Mouse (Mus musculus): ENCODE results near the gene Rps6kb2.
A peak's percentile ranks its signal among the peaks of the same experiment; 100 is the strongest.
"Not testable (repeated sequence)": the region's sequence is repeated elsewhere in the genome, so short reads cannot be mapped to it uniquely, and the experiment has no call there.

Rps6kb2 gene

DNA sequence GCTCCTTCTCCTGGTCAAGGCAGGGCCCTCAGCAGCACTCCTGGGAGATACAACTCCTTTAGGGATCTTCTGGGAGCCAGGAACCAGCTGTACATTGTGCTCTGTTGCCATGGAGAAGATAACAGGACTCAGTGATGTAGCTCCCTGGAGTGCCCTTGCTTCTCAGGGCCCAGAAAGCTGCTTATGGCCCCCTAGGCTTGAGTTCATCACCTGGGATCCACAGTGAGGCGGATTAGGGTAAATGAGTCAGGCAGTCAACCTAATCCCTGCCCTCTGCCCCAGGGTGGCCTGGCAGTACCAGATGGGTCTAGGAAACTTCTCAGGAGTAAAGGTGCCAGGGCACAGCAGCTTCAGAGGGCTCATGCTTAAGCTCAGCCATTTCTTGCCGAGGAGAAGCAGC is 23.7 kb downstream of the Rps6kb2 start, which contains the start of gene Gpr152:
Gene Gpr152, plus strand, starts transcription at position 342 of the 400 bp plus-strand sequence.
- DNase-seq (ENCODE audit: low read depth): no peak

DNA sequence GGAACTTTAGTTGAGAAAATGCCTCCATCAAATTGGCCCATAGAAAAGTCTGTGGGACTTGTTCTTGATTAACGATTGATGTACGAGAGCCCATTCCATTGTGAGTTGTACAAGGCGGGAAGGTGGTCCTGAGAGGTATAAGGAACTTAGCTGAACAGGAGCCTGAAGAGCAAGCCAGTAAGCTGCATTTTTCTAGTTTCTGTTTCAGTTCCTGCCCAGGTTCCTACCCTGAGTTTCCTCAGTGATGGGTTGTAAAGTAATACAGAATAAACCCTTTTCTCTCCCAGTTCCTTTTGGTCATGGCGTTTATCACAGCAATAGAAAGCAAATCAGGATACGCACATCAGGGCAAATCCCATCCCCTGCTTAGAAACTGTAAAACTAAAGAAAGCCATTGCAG is 25.2 kb downstream of the Rps6kb2 start:
- no peak for DNase-seq (ENCODE audit: low read depth)

DNA sequence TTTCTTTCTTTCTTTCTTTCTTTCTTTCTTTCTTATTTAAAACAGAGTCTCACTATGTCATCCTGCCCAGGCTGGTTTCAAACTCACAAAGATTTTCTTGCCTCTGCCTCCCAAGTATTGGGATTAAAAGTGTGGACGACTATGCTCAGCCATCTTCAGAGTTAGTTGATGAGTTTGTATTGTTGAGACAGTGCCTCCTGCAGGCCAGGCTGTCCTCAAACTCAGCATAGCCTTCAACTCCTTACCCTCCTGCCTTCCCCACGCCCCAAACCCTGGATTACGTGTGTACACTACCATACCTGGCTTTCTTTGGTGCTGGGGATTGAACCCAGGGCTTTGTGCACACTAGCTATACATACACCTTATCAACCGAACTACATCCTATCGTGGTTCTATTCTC is 26.7 kb downstream of the Rps6kb2 start:
- DNase-seq (ENCODE audit: low read depth): no peak

DNA sequence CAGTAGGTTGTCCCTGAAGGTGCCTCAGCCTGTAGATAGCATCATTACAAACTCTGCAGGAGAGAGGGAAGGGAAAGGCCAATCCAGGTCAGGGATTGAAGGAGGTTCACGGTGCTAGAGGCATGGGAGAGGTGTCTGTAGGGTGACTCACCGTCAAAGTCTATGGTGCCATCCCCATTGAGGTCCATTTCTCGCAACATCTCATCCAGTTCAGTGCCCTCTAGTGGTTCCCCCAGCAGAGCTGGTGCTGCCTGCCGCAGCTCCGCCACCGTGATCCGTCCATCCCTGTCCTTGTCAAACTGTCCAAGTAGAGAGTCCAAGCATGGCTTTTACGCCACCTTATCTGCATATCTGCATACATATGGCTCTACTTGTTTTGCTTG is 27.2 kb downstream of the Rps6kb2 start:
- not testable (repeated sequence) for DNase-seq (ENCODE audit: low read depth)

DNA sequence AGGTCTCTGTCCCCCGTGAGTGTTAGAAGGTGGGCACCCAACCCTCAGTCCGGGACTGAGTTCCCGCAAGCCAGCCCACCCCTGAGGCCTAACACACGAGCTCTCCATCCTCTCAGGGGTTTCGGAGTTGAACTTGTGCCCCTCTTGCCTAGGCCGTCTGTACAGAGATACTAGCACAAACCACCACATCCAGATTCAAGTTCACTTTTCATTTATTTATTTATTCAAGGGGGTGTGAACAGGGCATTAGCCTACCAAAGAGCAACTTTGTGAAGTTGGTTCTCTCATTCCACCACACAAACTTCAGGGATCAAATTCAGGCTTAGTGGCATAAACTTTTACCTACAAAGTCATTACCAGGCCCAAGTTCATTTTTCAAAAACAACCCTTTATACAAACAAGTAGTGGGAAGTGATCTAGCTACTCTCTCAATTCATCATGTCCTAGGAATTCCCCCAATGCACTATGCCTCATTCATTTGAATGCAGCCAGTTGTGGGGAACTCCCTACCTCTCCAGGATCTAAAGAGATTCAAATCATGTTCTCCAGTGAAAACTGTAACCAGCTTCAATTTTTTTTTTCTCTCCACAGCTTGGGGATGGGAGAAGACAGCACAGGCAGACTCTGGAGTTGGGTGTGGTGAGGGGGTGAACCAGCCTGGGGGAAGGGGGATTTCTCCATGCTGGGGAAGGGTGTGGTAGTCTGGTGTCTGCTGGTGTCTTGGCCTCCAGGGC is 27.8 kb downstream of the Rps6kb2 start:
- not testable (repeated sequence) for DNase-seq (ENCODE audit: low read depth)

DNA sequence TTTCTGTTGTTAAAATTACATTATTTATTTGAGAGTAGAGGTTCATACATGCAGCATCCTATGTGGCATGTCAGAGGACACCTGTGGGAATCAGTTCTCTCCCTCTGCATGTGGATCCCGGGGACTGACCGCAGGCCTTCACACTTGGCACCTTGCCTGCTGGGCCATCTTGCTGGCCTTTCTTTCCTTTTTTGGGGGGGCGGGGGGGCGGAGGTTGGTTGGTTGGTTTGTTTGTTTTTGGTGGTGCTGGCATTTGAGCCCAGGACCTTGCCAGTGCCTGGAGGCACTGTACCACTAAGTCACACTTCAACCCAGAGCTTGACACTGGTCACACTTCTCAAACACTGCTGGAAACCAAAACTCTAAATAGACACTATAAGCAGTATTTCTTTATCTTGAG is 28.8 kb downstream of the Rps6kb2 start:
- no peak for DNase-seq (ENCODE audit: low read depth)

DNA sequence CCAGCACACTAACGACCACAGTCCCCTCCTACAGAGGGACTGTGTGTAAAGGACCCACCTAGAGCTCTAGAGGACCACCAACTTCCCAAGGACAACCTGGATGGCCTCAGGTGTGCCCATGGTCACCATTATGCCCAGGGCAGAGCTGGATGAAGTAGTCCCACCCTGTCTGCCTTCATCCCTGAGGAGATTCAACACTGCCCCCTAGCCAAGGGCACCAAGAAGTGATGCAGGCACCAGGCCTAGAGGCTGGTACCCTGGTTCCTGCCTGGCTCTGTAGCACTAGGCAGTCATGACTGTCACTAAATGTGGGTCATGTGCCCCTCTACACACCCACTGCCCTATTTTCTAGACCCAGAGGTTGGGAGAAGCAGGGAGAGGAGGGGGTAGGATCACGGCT is 31.4 kb downstream of the Rps6kb2 start:
- no peak for DNase-seq (ENCODE audit: low read depth)

DNA sequence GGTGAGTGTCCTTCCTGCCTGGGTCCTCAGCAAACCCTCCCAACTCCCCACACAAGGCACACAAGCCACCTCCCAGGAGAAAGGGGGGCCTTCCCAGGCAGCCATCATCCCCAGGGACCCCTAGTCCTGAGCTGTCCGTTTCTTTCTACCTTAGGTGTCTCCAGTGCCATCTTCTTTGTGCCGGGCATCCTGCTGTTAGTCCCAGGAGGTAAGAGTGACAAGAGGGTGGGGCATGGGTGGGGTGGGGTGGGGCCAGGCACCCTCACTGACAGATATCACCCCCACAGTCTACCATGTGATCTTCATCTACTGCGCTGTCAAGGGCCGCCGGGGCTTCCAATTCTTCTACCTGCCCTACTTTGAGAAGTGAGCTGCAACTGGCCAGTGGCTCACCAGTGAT is 32.1 kb downstream of the Rps6kb2 start:
- DNase-seq (ENCODE audit: low read depth): no peak

DNA sequence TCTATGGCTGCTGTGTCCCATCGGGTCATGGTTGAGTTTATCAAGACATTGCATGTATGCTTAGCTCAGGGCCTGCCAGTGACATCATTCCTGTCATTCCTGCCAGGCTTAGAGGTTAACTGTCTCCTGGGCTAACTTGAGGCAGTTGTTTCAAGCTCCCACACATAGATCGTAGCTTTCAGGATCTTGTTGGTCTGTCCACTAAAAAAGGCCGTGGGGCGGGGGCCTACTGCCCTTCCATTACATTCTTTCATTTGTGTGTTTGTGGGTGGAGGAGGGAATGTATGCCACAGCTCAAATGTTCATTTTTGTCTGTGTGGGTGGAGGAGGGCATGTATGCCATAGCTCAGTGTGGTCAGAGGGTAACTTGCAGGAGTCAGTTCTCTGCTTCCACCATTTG is 33.0 kb downstream of the Rps6kb2 start:
- DNase-seq (ENCODE audit: low read depth): no peak

DNA sequence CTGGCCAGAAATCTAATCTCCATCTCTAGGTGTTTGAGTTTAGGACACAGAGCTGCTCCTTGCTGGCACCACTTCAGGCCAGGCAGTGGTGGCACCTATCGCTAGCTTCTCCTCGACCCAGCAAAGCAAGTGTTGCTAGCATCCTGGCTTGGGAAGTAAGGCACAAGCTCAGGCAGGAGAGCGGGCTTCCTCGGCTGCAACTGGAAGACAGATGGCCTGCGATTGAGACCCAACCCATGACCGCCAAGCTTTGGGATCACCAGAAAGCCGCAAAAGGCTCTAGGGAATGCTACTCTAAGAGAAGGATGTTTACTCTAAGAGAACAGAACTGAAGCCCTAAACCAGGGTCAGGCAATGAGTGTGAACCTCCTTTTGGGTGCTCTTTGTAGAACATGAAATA is 33.7 kb downstream of the Rps6kb2 start:
- DNase-seq (ENCODE audit: low read depth): no peak

DNA sequence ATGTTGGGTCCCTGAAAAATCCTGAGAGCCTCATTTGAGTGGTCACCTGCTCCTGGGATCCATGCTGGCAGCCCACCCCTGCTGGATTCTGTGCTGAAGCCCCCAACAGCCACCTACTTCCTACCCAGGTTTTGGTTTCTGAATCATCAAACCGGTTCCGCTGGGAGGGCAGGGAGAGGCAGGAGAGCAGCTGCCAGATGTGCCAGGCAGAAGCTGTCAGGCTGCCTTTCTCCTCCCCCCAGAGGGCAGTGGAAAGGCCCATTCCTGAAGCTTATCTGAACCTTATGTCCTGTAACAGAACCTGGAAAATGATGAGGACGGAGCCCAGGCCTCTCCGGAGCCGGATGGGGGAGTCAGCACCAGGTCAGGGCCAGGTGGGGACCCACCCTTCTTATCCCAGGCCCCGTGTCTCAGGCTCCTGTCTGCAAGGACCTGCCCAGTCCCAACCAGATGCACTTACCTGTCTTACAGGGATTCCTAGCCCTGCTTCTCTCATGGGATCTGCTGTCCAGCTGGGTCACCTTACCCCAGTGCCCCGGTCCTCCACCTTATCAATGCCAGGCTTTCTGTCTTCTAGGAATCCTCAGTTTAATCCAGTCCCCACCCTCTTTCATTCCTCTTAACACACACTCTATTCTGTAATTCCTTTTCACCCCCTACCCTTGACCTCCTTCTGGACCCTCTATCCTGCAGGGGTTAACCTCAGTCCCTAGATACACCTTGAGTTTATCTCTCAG is 36.2 kb downstream of the Rps6kb2 start:
- no peak for DNase-seq (ENCODE audit: low read depth)

DNA sequence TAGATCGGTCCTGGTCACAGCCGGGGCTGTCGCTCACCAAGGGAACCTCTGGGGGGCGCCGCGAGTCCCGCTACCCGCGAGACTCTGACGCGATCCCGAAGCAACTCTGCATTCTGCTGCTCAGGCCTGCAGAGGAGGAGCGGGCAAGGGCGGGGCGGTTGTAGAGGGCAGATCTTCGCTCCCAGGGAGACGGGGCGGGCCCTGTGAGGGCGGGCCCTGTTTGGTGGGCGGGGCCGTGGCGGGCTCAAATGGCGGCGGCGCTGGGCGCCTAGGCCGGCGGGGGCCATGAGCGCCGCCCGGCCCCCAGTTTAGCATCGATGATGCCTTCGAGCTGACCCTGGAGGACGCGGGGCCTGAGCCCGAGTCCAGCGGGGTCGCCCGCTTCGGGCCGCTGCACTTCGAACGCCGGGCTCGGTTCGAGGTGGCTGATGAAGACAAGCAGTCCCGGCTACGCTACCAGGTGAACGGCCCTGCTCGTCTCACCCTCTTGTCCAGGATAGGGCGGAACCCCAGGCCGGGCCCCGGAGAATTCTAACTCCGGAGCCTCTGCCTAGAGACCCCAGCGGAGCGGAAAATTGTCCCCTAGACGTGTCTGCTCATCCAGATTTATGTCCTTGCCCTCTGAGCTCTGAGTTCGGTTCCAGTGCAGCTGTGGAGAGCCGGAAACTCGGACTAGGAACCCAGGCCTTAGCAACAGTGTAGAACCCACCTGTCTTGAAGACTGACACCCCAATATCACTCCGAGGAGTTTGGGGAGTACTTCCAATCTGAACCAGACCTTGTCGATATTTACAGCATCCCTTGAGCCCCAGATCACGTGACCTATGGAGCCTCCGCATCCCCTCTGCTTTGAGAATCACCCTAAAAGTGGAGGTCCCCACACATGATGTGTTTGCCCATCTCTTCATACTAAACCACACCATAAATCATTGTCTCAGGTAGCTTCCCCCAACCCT is 37.1 kb downstream of the Rps6kb2 start, which contains the start of gene Aip:
Gene Aip, minus strand, starts transcription at position 118 of the 956 bp plus-strand sequence.
- peak; percentile 93 for DNase-seq (ENCODE audit: low read depth)

DNA sequence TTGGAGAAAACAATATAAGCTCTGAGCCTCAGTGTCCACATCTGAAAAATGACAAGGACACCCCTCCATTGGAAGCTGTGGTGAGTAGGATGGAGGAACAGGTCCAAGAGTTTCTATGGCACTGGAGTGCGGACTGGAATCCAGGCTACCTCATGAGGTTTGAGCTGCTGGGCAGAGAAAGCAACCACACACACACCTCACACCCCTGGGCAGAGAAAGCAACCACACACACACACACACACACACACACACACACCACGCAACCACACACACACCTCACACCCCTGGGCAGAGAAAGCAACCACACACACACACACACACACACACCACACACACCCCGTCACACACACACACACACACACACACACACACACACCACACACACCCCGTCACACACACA is 37.9 kb downstream of the Rps6kb2 start:
- DNase-seq (ENCODE audit: low read depth): not testable (repeated sequence)

DNA sequence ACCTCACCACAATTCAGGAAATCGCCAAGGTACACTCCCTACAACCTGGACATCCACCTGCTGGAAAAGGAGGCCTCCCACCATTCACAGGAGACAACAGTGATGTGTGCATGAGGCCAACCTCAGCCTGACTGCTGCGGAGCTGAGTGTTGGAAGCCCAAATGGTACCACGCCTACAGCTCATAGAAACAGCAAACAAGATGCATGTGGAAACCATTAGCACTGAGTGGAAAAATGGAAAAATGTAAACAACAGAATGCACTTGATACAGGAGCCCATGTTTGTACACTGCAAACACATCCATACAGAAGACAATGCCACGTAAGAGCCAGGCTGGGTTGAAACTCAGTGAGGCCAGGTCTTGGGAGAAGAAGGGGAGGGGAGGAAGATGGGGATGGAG is 38.7 kb downstream of the Rps6kb2 start:
- DNase-seq (ENCODE audit: low read depth): no peak

DNA sequence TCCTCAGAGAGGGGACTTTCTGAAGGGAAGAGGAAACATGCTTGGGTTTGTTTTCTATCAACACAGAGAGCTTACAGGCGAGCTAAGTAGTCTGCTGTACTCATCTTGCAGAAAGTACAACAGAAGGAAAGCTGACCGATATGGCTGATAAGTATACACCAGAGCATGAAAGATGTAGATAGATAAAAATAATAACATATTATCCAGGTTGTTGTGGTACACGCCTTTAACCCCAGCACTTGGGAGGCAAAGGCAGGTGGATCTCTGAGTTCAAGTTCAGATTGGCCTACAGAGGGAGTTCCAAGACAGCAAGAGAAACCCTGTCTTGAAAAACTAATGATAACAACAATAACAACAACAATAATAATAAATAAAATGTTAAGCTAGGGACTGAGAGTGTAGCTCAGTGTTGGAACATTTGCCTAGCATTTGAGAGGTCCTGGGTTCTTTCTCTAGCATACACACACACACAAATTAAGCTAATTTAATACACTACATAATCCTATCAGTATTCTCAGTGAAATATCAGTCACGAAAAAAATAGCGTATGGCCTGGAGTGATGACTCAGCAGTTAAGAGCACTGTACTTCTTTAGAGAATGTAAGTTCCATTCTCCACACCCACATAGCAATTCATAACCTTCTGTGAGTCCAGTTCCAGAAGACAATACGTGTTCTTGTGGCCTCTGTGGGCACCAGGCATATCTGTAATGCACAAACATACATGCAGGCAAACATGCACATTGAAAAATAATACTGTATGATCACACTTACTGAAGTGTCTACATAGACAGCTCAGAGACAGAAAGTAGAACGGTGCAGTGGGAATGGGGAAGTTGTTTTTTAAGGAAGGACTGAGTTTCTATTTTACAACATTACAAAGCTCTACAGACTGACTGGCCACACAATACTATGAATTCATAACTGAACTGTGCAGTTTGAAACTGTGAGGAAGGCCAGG is 40.5 kb downstream of the Rps6kb2 start:
- DNase-seq (ENCODE audit: low read depth): no peak

DNA sequence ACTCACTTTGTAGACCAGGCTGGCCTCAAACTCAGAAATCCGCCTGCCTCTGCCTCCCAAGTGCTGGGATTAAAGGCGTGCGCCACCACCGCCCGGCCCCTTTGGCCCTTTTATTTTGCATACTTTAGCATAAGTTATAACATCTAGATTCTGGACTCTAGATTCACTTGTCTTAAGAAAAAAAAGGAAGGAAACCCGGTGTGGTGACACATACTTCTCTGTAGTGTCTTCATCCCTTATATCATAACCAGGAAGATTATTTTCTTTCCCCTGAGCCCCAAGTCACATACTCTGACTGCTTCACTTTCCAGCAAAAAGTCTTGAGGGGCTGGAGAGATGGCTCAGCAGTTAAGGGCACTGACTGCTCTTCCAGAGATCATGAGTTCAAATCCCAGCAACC is 41.3 kb downstream of the Rps6kb2 start:
- DNase-seq (ENCODE audit: low read depth): not testable (repeated sequence)

DNA sequence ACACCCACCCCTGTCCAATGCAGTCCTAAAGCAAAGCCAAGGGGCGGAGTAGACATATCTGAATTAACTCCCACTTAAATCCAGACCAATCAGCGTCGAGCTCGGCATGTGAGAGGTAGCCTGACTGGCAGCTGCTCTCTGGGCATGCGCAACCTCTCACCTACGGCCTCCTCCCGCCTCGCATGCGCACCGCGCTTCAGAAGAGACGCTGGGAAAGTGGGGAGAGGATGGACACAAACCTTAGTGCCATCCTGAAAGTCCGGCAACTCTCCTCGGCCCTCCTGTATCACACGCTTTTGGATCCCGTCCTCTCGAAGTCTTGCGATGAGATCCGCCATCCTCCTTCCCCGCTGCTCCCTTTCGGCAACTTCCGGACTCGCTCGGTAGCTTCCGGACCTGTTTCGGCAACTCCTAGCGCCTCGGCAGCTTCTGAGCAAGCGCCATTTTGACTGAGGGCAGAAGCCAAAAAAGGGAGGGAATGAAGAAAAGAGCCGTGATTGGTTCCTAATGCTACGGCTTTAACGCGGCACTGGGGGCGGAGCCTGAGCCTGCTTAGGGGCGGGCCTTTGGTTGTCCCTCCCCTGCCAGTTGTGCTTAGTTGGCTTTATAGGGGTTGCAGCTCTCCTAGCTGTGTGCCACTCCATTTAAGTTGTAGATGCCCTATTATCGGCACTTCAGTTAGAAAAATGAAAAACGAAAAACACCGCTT is 41.9 kb downstream of the Rps6kb2 start:
- peak; percentile 96 for DNase-seq (ENCODE audit: low read depth)

DNA sequence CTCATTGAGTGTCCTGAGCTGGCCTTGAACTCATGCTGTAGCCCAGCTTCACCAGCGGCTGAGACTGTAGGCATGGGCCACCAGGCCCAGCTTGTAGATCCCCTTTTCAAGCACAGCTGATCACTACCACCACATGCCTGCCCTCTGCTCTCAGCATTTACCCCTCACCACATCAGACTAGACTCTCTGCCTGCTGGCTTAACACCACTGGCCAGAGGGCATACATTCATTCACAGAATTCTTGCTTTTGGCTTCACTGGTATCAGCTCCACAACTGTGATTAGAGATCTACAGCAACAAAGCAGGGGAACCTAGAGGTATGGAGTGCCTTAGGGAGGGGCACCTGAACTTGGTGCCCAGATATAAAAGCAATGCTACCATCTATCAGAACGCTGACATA is 42.7 kb downstream of the Rps6kb2 start:
- DNase-seq (ENCODE audit: low read depth): no peak

DNA sequence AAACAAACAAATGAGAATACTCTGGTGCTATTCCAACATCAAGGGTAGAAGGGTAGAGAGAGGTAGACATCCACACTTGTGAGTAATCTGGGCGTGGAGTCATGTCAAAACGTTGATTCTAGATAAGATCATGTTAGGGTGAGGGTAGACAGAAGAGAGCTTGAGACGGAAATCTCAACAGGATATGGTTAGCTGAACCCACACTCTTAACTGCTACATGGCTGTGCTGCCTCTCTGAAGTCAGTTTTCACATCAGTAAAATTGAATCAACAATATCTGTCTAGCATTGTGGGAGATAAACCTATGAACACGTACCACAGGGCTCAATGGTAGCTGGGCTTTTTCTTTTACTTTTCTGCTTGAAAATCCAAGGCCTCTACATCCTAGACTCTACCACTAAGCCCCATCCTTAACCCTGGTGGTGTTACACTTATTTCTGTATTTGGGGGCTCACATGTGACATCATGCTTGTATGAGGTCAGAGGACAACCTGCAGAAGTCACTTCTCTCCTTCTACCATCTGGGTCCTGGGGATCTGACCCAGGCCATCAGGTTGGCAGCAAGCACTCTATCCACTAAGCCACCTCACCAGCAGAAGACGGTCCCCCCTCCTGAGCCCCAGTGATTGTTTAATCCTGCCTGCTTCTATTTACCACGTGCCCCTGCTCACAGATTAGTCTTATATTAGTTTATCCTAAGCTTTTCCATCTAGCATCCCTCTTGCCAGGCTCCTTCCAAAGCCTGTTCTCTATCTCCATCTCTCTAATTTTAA is 43.3 kb downstream of the Rps6kb2 start:
- no peak for DNase-seq (ENCODE audit: low read depth)

DNA sequence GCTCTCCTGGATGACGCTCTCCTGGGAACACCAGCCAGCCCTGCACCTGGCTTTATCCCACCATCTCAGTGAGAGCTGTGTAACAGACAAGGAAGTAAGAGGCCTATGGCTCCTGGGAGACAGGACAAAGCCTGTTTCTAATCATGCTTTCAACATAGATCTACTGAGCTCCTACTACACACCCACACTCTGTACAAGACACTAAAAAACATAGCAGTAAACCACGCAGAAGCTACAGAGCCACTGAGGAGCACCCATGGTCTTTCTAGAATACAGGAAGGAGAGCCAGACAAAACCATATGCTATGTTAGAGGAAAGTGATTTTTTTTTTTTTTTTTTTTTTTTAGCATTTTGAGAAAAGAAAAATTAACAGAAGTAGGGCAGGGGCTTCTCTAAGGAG is 44.8 kb downstream of the Rps6kb2 start:
- DNase-seq (ENCODE audit: low read depth): no peak
